Mouse (Mus musculus) hindbrain, embryonic 16.5 days (tissue): ENCODE data around the gene Fbxl8. TPM values are rescaled to one million over a fixed set of nuclear protein-coding genes. Genes with fewer than 3 reads are reported as not detected.

Experiments
- ATAC-seq: fragments of 200-750 bp; cut with Nextera tagmentation; 2 replicates; pipeline ENCODE4 v1.8.0; 2017; ENCODE audit warnings: moderate TSS enrichment, moderate library complexity
- H3K27ac ChIP-seq: fragments of 300-500 bp; sonication (generic); 2 replicates; pipeline ENCODE4 v1.5.1; 2014; ENCODE audit warnings: low read depth, mild to moderate bottlenecking, control low read depth, low read length, moderate library complexity
- H3K27me3 ChIP-seq: fragments of 300-500 bp; sonication (generic); replicated peaks from 2 replicates; pipeline ENCODE4 v1.6.1; 2014; ENCODE audit warnings: low read length; ENCODE audit not compliant: control insufficient read depth, insufficient read depth
- H3K36me3 ChIP-seq: fragments of 300-500 bp; sonication (generic); 2 replicates; pipeline ENCODE4 v1.6.1; 2014; ENCODE audit warnings: mild to moderate bottlenecking, low read length, moderate library complexity, mixed read lengths; ENCODE audit not compliant: control insufficient read depth, insufficient read depth
- H3K4me1 ChIP-seq: fragments of 300-500 bp; sonication (generic); 2 replicates; pipeline ENCODE4 v1.6.1; 2014; ENCODE audit warnings: low read depth, low read length; ENCODE audit not compliant: control insufficient read depth, insufficient read depth
- H3K4me2 ChIP-seq: fragments of 300-500 bp; sonication (generic); 2 replicates; pipeline ENCODE4 v1.6.1; 2014; ENCODE audit warnings: mild to moderate bottlenecking, low read length, control low read depth, moderate library complexity
- H3K4me3 ChIP-seq: fragments of 300-500 bp; sonication (generic); 2 replicates; pipeline ENCODE4 v1.5.1; 2014; ENCODE audit warnings: mild to moderate bottlenecking, low read length, control low read depth, moderate library complexity
- H3K9ac ChIP-seq: fragments of 300-500 bp; sonication (generic); 2 replicates; pipeline ENCODE4 v1.6.1; 2014; ENCODE audit warnings: low read depth, mild to moderate bottlenecking, control low read depth, low read length, moderate library complexity
- H3K9me3 ChIP-seq: fragments of 300-500 bp; sonication (generic); 2 replicates; pipeline ENCODE4 v1.6.1; 2014; ENCODE audit warnings: mild to moderate bottlenecking, low read length, moderate library complexity; ENCODE audit not compliant: control insufficient read depth
- WGBS: fragments of 180-500 bp; shearing (Covaris S2); extraction: QIAGEN DNeasy Blood & Tissue Kit; methylation state at CpG from one replicate; pipeline ENCODE4 v1.1.7; 2014; 5-methylcytosine and 5-hydroxymethylcytosine counted together
- microRNA counts: library from miRNA; unstranded; fragments of <30 nt; microRNA quantifications from one replicate; lab custom pipeline; 2016
- microRNA-seq: library from miRNA; unstranded; fragments of <30 nt; microRNA quantifications from one replicate; pipeline ENCODE4, GENCODE M21; 2017
- polyA plus RNA-seq: library from polyadenylated mRNA; unstranded; fragments of >200 nt; fragmentation: Nextera tagmentation; extraction: Ambion mirVana; gene quantifications from 2 replicates; pipeline ENCODE4 v1.2.1, GENCODE M21; 2015

Fbxl8 gene
- polyA plus RNA-seq, 1 experiment from 2014 or later: 2.4 TPM

DNA sequence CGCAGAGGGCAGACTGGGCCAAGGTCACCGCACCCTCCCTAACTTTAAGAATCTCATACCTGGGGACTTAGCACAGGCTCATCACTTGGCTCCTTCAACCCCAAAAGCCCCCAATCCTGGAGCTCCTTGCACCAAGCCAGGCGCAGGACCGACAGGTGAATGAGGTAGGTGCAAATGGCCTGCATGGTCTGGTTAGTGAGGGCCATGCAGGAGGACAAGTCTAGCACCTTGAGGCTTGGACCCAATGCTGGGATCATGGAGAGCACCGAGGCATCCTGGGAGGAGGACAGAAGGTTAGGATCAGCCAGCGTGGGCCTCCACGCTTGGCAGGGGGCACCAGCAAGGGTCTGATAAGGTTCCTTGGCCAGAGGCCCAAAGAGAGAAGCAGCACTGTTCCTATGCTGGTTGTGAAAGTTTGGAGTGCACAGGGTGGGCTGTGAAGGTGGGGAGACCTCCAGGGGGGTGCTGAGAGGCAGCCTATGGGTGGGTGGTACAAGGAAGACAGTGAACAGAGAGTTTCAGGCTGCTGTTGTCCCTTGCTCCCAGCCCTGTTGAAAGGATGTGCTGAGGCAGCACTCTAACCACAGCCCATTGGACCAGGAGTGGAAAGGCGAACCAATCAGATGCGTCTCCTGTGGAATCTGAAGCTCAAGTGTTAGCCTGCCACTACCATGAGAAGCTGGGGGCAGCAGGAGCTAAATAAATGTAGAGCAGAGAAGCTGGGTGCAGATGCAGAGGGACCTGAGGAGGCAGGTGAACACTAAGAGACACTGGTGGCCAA lies 49.4 kb downstream of the Fbxl8 start:
- no peaks in the 10 kb centered on the region for H3K9me3 ChIP-seq
- 82% methylated on average over 9 of the region's 9 CpGs for WGBS
- H3K36me3 ChIP-seq: peaks cover 19% of the 10 kb centered on the region

DNA sequence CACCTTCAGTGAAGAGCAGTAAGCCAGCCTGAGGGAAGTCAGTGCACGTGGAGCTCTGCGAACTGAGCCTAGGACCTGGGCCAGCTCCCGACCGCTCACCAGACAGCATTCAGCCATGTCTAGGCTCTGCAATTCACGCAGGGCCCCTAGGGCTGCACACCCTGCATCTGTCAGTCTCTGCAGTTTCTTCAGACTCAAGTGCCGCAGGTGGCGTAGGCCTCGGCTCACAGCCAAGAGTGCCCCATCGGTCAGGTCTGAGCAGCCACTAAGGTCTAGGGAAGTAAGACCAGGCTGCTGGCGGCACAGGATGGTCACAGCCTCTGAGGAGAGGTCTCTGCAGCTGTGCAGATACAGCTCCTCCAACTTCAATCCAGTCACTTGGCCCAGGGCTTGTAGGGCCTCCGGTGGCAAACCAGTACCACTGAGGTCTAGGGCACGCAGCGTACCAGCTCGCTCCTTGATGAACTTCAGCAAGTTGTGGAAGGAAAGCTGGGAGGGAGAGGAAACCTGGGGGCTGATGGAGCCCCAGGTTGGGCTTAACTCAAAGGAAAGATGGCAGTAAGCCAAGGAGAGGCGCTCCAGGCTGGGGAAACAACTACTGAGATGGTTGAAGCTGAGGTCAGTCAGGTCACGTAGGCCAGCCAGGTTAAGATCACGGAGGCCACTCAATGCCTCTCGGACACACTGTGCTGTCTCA lies 50.8 kb downstream of the Fbxl8 start:
- Histone ChIP-seq H3K9ac (no peak overlapping the region), H3K4me2 (no peak overlapping the region), H3K36me3 (peaks cover 24% of the 10 kb centered on the region), H3K4me3 (no peak overlapping the region), H3K9me3 (no peaks in the 10 kb centered on the region), H3K4me1 (no peaks in the 10 kb centered on the region), H3K27ac (no peak overlapping the region), H3K27me3 (no peaks in the 10 kb centered on the region)
- 92% methylated on average over 18 of the region's 18 CpGs for WGBS
- no peak for ATAC-seq

More for the DNA sequence above, 49.4 kb downstream of the Fbxl8 start:
- Histone ChIP-seq H3K4me3 (no peak overlapping the region), H3K9ac (no peak overlapping the region), H3K4me2 (no peak overlapping the region), H3K27me3 (no peaks in the 10 kb centered on the region), H3K4me1 (no peaks in the 10 kb centered on the region), H3K27ac (no peak overlapping the region)
- ATAC-seq: no peak

DNA sequence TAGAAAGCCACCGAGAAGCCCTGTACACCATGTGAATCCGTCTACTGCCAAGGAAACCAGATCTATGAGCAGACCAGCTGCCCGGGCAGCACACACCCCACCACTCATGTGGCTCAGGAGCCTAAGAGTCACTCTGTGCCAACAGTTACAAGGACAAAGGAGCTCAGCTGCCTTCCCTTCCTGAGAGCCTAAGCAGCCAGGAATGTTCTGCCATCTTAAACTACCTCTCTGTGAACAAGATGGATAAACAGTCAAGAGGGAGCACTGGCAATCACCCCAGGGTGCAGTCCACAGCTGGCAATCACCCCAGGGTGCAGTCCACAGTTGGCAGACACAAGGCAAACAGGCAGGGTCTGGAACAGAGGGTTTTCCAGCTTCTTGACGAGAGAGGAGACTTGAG lies 53.5 kb downstream of the Fbxl8 start:
- H3K4me2 ChIP-seq: no peak overlapping the region
- no peaks in the 10 kb centered on the region for H3K4me1 ChIP-seq
- H3K9me3 ChIP-seq: no peaks in the 10 kb centered on the region
- H3K27me3 ChIP-seq: no peaks in the 10 kb centered on the region
- no peak overlapping the region for H3K4me3 ChIP-seq
- ATAC-seq: no peak
- H3K9ac ChIP-seq: no peak overlapping the region
- H3K27ac ChIP-seq: no peak overlapping the region
- H3K36me3 ChIP-seq: peaks cover 18% of the 10 kb centered on the region
- 67% methylated on average over 4 of the region's 4 CpGs for WGBS

DNA sequence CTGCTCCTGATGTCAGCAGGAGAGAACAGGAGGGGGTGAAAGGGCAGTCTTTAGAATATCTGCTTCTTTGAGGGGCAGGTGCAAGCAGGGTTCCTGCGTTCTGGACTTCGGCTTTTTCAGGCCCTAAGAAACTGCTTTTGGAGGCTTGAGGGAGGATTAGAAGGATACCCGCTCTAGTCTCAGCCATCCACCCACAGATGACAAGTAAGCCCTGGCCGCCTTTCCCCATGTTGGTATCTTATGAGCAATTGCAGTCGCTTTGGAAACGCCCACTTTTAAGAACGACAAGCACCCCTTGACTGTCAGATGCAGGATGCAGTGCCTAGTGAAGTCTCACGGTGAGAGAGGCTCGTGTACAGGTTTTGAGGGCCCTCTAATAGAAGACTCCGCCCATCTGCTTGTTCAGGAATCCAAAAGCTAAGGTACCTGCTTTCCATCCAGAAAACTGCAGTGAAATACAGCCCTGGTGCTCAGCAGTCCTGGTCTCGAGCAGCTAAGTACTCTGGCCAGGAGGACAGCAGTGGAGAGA lies 54.3 kb downstream of the Fbxl8 start:
- Histone ChIP-seq H3K4me3 (no peak overlapping the region), H3K4me2 (no peak overlapping the region), H3K9me3 (no peaks in the 10 kb centered on the region), H3K9ac (no peak overlapping the region), H3K36me3 (peaks cover 17% of the 10 kb centered on the region), H3K4me1 (no peaks in the 10 kb centered on the region), H3K27ac (no peak overlapping the region), H3K27me3 (no peaks in the 10 kb centered on the region)
- WGBS: 85% methylated on average over 11 of the region's 11 CpGs
- no peak for ATAC-seq

MicroRNA genes within 50 kb of the gene (microRNA counts, 519-probe panel; counts per million panel counts)
- 2,065 counts per million, percentile 33 among the panel's probes with 10 or more counts for microRNA mmu-miR-328 (lab: Ali Mortazavi, UCI)

Small RNA genes within 50 kb of the gene (microRNA-seq; reads per million reads assigned to microRNA genes)
- gene Gm27320: not detected
- gene Mir328: 388 reads per million, percentile 67 among the genes with 10 or more reads in this experiment

Other genes with a start within 250 kb of the Fbxl8 start
- not detected in 2 replicates for gene Ces3a, start 216.0 kb upstream of the Fbxl8 start, polyA plus RNA-seq
- gene Ces3b, start 180.9 kb upstream of the Fbxl8 start, polyA plus RNA-seq: not detected in 2 replicates
- not detected in 2 replicates for gene Ces4a, start 132.8 kb upstream of the Fbxl8 start, polyA plus RNA-seq
- 28.6 and 29.0 TPM in 2 replicates for gene Cbfb, start 94.0 kb upstream of the Fbxl8 start, polyA plus RNA-seq
- gene D230025D16Rik, start 39.5 kb upstream of the Fbxl8 start, polyA plus RNA-seq: 27.9 and 31.7 TPM in 2 replicates
- 12.3 and 12.4 TPM in 2 replicates for gene B3gnt9, start 9.5 kb upstream of the Fbxl8 start, polyA plus RNA-seq
- gene Tradd, start within 50 bp of the Fbxl8 start, polyA plus RNA-seq: 20.7 and 21.5 TPM in 2 replicates
- gene Hsf4, start 5.2 kb downstream of the Fbxl8 start, polyA plus RNA-seq: 0.80 and 1.2 TPM in 2 replicates
- gene Nol3, start 11.5 kb downstream of the Fbxl8 start, polyA plus RNA-seq: 6.2 TPM in 2 replicates
- gene 4931428F04Rik, start 25.2 kb downstream of the Fbxl8 start, polyA plus RNA-seq: 126 and 153 TPM in 2 replicates
- gene Exoc3l, start 31.5 kb downstream of the Fbxl8 start, polyA plus RNA-seq: 9.4 and 12.3 TPM in 2 replicates
- 37.3 and 46.7 TPM in 2 replicates for gene E2f4, start 33.0 kb downstream of the Fbxl8 start, polyA plus RNA-seq
- 1.5 and 1.6 TPM in 2 replicates for gene Elmo3, start 41.0 kb downstream of the Fbxl8 start, polyA plus RNA-seq
- 0.90 and 0.94 TPM in 2 replicates for gene Lrrc29, start 61.6 kb downstream of the Fbxl8 start, polyA plus RNA-seq
- 144 and 150 TPM in 2 replicates for gene Tmem208, start 61.7 kb downstream of the Fbxl8 start, polyA plus RNA-seq
- gene Fhod1, start 83.3 kb downstream of the Fbxl8 start, polyA plus RNA-seq: 0.69 and 0.93 TPM in 2 replicates
- gene Slc9a5, start 84.2 kb downstream of the Fbxl8 start, polyA plus RNA-seq: 12.3 and 14.5 TPM in 2 replicates
- gene Plekhg4, start 108.6 kb downstream of the Fbxl8 start, polyA plus RNA-seq: 1.8 and 2.1 TPM in 2 replicates
- gene Kctd19, start 148.9 kb downstream of the Fbxl8 start, polyA plus RNA-seq: 0.27 TPM in 1 of 2 replicates, not detected in the other
- gene Lrrc36, start 148.9 kb downstream of the Fbxl8 start, polyA plus RNA-seq: 0.44 and 0.60 TPM in 2 replicates
- gene Tppp3, start 206.9 kb downstream of the Fbxl8 start, polyA plus RNA-seq: 246 and 256 TPM in 2 replicates
- 39.0 and 40.2 TPM in 2 replicates for gene Zdhhc1, start 232.3 kb downstream of the Fbxl8 start, polyA plus RNA-seq